In the genomic region with DNA sequence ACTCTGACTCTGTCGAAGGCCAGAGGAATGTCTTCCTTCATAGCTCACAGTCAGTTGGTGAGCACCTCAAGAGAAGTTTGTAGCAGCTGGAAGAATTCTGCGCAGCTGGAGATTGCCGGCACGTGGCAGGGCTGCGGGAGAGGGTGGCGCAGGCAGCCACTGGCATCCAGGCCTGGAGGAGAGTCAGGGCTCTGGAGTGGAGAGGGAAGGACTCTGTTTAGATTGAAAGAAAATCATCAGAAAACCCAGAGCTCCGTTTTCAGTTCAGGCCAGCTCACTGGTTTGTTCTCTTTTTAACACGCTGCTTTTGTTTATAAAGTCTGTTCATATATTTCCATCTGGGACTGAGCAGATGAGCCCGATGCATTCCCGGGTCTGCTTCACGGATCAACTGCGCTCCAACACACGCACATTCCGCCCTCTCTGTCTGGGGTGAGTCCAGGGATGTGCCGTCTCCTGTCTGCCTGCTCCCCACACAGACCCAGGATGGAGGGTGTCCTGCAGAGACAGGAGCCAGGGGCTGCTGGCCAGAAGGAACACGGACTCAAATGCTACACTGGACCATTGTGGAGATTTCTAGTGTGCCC, we compare ENCODE assay signal across 23 mouse cellular contexts. TPM values are rescaled to one million over a fixed set of nuclear protein-coding genes. Genes with fewer than 3 reads are reported as not detected.
DNase-seq lines count a peak whose midpoint lies in the region; ATAC-seq and TF ChIP-seq lines count a peak whose summit lies in the region.
"Had no signal": no experiment of that assay in that cellular context is flagged by ENCODE, and none has a peak within 500 bp of the region (broad histone marks: within the 10 kb centered on the region; RNA-seq: fewer than 3 reads in every experiment).

No protein-coding gene starts in this region.

- H3K4me3 ChIP-seq in lung, embryonic 14.5 days (ENCODE audit: low read depth, low read length): no peak overlapping the region
- no peak overlapping the region for H3K4me3 ChIP-seq in lung, adult 2 months (replicated peaks; ENCODE audit: extremely low read depth, low read depth, low read length)
- no peak overlapping the region for H3K4me3 ChIP-seq in embryonic facial prominence, embryonic 13.5 days
- no peak overlapping the region for H3K4me3 ChIP-seq in intestine, embryonic 16.5 days (ENCODE audit: low read length)
- H3K4me3 ChIP-seq: gastrocnemius, adult 2 months; heart, adult 2 months; heart, embryonic 15.5 days; hindbrain, embryonic 12.5 days; limb, embryonic 12.5 days; liver, embryonic 13.5 days; neural tube, embryonic 13.5 days had no signal

- WGBS in lung, embryonic 14.5 days: 31% methylated on average over 16 of the region's 16 CpGs
- WGBS in lung, adult 2 months: 64% methylated on average over 16 of the region's 16 CpGs
- 53% methylated on average over 16 of the region's 16 CpGs for WGBS in embryonic facial prominence, embryonic 13.5 days
- WGBS in intestine, embryonic 16.5 days: 47% methylated on average over 16 of the region's 16 CpGs

- H3K9me3 ChIP-seq in lung, embryonic 14.5 days (ENCODE audit: low read depth, low read length): no peaks in the 10 kb centered on the region
- no peaks in the 10 kb centered on the region for H3K9me3 ChIP-seq in embryonic facial prominence, embryonic 13.5 days
- H3K9me3 ChIP-seq in intestine, embryonic 16.5 days (ENCODE audit: control insufficient read depth, low read length): no peaks in the 10 kb centered on the region
- H3K9me3 ChIP-seq: heart, embryonic 15.5 days; hindbrain, embryonic 12.5 days; limb, embryonic 12.5 days; liver, embryonic 13.5 days; neural tube, embryonic 13.5 days had no signal

- peak; percentile 49 for ATAC-seq in lung, embryonic 14.5 days (ENCODE audit: insufficient read depth)
- no peak for ATAC-seq in embryonic facial prominence, embryonic 13.5 days (ENCODE audit: insufficient number of reproducible peaks, insufficient read depth, low FRiP score, low TSS enrichment, low read depth)
- ATAC-seq in intestine, embryonic 16.5 days: peak; percentile 31; the same call in 1 of the 2 replicates
- ATAC-seq: forebrain, embryonic 14.5 days; inflammation-experienced regulatory T-cells, adult 6 months; Patski had no signal

- H3K27me3 ChIP-seq in lung, embryonic 14.5 days (ENCODE audit: insufficient read depth, low read length): no peaks in the 10 kb centered on the region
- H3K27me3 ChIP-seq in embryonic facial prominence, embryonic 13.5 days: no peaks in the 10 kb centered on the region
- no peaks in the 10 kb centered on the region for H3K27me3 ChIP-seq in intestine, embryonic 16.5 days (replicated peaks; ENCODE audit: control insufficient read depth, insufficient read depth, low read length)
- H3K27me3 ChIP-seq: hindbrain, embryonic 12.5 days; limb, embryonic 12.5 days; liver, embryonic 13.5 days; neural tube, embryonic 13.5 days; Patski had no signal

- no peaks in the 10 kb centered on the region for H3K36me3 ChIP-seq in lung, embryonic 14.5 days (ENCODE audit: insufficient read depth)
- no peaks in the 10 kb centered on the region for H3K36me3 ChIP-seq in embryonic facial prominence, embryonic 13.5 days
- H3K36me3 ChIP-seq in intestine, embryonic 16.5 days (ENCODE audit: control insufficient read depth, insufficient read depth, low read length): no peaks in the 10 kb centered on the region
- H3K36me3 ChIP-seq: heart, embryonic 15.5 days; hindbrain, embryonic 12.5 days; limb, embryonic 12.5 days; liver, embryonic 13.5 days; neural tube, embryonic 13.5 days had no signal

- H3K27ac ChIP-seq in lung, embryonic 14.5 days (ENCODE audit: low read depth): no peak overlapping the region
- peak overlapping the region; percentile 60 for H3K27ac ChIP-seq in embryonic facial prominence, embryonic 13.5 days
- no peak overlapping the region; the same call in 1 of the 2 replicates for H3K27ac ChIP-seq in intestine, embryonic 16.5 days (ENCODE audit: low read length)
- H3K27ac ChIP-seq: gastrocnemius, adult 2 months; heart, adult 2 months; heart, embryonic 15.5 days; hindbrain, embryonic 12.5 days; limb, embryonic 12.5 days; liver, embryonic 13.5 days; macrophage; neural tube, embryonic 13.5 days had no signal

- no peak for TF ChIP-seq CTCF in lung, embryonic 14.5 days (IDR thresholded peaks at IDR 0.05; ENCODE audit: low read depth)
- TF ChIP-seq CTCF in lung, adult 2 months (IDR thresholded peaks at IDR 0.05; ENCODE audit: insufficient read depth, low read length): no peak

- no peak overlapping the region for H3K4me2 ChIP-seq in lung, embryonic 14.5 days
- H3K4me2 ChIP-seq in embryonic facial prominence, embryonic 13.5 days: 0 out of 2 replicates have a peak overlapping the region, but pooled peaks have one; percentile 1
- no peak overlapping the region for H3K4me2 ChIP-seq in intestine, embryonic 16.5 days (ENCODE audit: low read depth, low read length)
- H3K4me2 ChIP-seq: heart, embryonic 15.5 days; hindbrain, embryonic 12.5 days; limb, embryonic 12.5 days; liver, embryonic 13.5 days; midbrain, embryonic 11.5 days; neural tube, embryonic 13.5 days had no signal

- TF ChIP-seq POLR2A in lung, adult 2 months (IDR thresholded peaks at IDR 0.05; ENCODE audit: borderline replicate concordance, extremely low read depth, low read depth, low read length): no peak

- H3K4me1 ChIP-seq in lung, embryonic 14.5 days (ENCODE audit: insufficient read depth): no peaks in the 10 kb centered on the region
- H3K4me1 ChIP-seq in lung, adult 2 months (ENCODE audit: control insufficient read depth, insufficient read depth, low read length): no peaks in the 10 kb centered on the region
- H3K4me1 ChIP-seq in embryonic facial prominence, embryonic 13.5 days: peaks cover 8% of the 10 kb centered on the region
- H3K4me1 ChIP-seq in intestine, embryonic 16.5 days (ENCODE audit: control insufficient read depth, insufficient read depth, low read length): peaks cover 5% of the 10 kb centered on the region; the same call in 1 of the 2 replicates
- H3K4me1 ChIP-seq: heart, embryonic 15.5 days; hindbrain, embryonic 12.5 days; limb, embryonic 12.5 days; liver, embryonic 13.5 days; neural tube, embryonic 13.5 days had no signal

- H3K9ac ChIP-seq in lung, embryonic 14.5 days: no peak overlapping the region
- H3K9ac ChIP-seq in embryonic facial prominence, embryonic 13.5 days: no peak overlapping the region; the same call in 1 of the 2 replicates
- H3K9ac ChIP-seq in intestine, embryonic 16.5 days (ENCODE audit: low read depth, low read length): no peak overlapping the region
- H3K9ac ChIP-seq: heart, embryonic 15.5 days; hindbrain, embryonic 12.5 days; limb, embryonic 12.5 days; liver, embryonic 13.5 days; neural tube, embryonic 13.5 days had no signal

- DNase-seq in lung, embryonic 14.5 days: peak; percentile 52
- no peak for DNase-seq in lung, adult 2 months
- DNase-seq in layer of hippocampus, postnatal 14 days (ENCODE audit: low spot score in 2 of 2): peak; percentile 52 to 69
- DNase-seq in cerebellum, adult 9-10 months: no peak
- DNase-seq in gastrocnemius, postnatal 4 days (ENCODE audit: low spot score in 2 of 2): no peak
- DNase-seq in heart, postnatal 4 days: no peak
- DNase-seq: cerebellum, adult 9-11 months; gastrocnemius, adult 2 months; heart, adult 2 months; liver, embryonic 13.5 days; thymus, postnatal 14 days had no signal

RNA-seq across cellular contexts. Expression of gene Cyp26b1, which starts 56.0 kb away (rescaled TPM):
- 1.6 and 2.2 TPM in 2 replicates for polyA plus RNA-seq in lung, embryonic 14.5 days (2014; fragmentation: Nextera tagmentation; extraction: Ambion mirVana)
- 4.1 and 8.6 TPM in 2 replicates for polyA plus RNA-seq in lung, adult 2 months (2012; rRNA removed)
- 38.0 and 38.9 TPM in 2 replicates for polyA plus RNA-seq in embryonic facial prominence, embryonic 13.5 days (2015; fragmentation: Nextera tagmentation; extraction: Ambion mirVana)
- 1.5 and 1.8 TPM in 2 replicates for polyA plus RNA-seq in intestine, embryonic 16.5 days (2015; fragmentation: Nextera tagmentation; extraction: Ambion mirVana)
- 10 to 100 TPM; 12.0 to 16.9 TPM for total RNA-seq in layer of hippocampus, postnatal 14 days (2021)
- total RNA-seq in gastrocnemius, postnatal 4 days (2021): 1 to 10 TPM; 1.8 to 3.6 TPM
- 1 to 10 TPM; 2.1 to 2.3 TPM for total RNA-seq in heart, postnatal 4 days (2021)
- total RNA-seq: monocyte, adult 5-6 weeks had no signal

Comparison
In these comparisons a context has a peak if more than half of its experiments do, and no peak if none do; other contexts are left out.
1. DNase-seq: peak in lung, embryonic 14.5 days (single experiment) and layer of hippocampus, postnatal 14 days (2 of 2); none in lung, adult 2 months (single experiment), cerebellum, adult 9-10 months (single experiment), gastrocnemius, postnatal 4 days (0 of 2) and heart, postnatal 4 days (single experiment).